Mouse (Mus musculus) hindbrain, postnatal 0 days (tissue): ENCODE measurements around the gene Arf1. TPM values are rescaled to one million over a fixed set of nuclear protein-coding genes. Genes with fewer than 3 reads are reported as not detected.

ENCODE experiments used
- ATAC-seq: fragments of 200-750 bp; cut with Nextera tagmentation; 2 replicates; pipeline ENCODE4 v1.8.0; 2017; ENCODE audit warnings: mild to moderate bottlenecking, moderate TSS enrichment, moderate library complexity
- DNase-seq: peaks from one replicate; pipeline ENCODE4 v3.0.0-alpha.2; 2015; ENCODE audit warnings: low spot score
- H3K27ac ChIP-seq: fragments of 300-500 bp; sonication (generic); 2 replicates; pipeline ENCODE4 v1.5.1; 2014; ENCODE audit warnings: mild to moderate bottlenecking
- H3K27me3 ChIP-seq: fragments of 300-500 bp; sonication (generic); 2 replicates; pipeline ENCODE4 v1.6.1; 2014; ENCODE audit warnings: low read length, mixed read lengths; ENCODE audit not compliant: insufficient read depth
- H3K36me3 ChIP-seq: fragments of 300-500 bp; sonication (generic); 2 replicates; pipeline ENCODE4 v1.6.1; 2014; ENCODE audit warnings: low read length, mixed read lengths; ENCODE audit not compliant: insufficient read depth
- H3K4me1 ChIP-seq: fragments of 300-500 bp; sonication (generic); 2 replicates; pipeline ENCODE4 v1.6.1; 2014; ENCODE audit warnings: antibody characterized with exemption, low read length, mixed read lengths; ENCODE audit not compliant: insufficient read depth
- H3K4me2 ChIP-seq: fragments of 300-500 bp; sonication (generic); 2 replicates; pipeline ENCODE4 v1.6.1; 2014; ENCODE audit warnings: low read depth, mild to moderate bottlenecking, low read length, moderate library complexity, mixed read lengths
- H3K4me3 ChIP-seq: fragments of 300-500 bp; sonication (generic); 2 replicates; pipeline ENCODE4 v1.5.1; 2014; ENCODE audit warnings: low read length
- H3K9ac ChIP-seq: fragments of 300-500 bp; sonication (generic); replicated peaks from 2 replicates; pipeline ENCODE4 v1.6.1; 2014; ENCODE audit warnings: mild to moderate bottlenecking, low read length, moderate library complexity, mixed read lengths
- H3K9me3 ChIP-seq: fragments of 300-500 bp; sonication (generic); 2 replicates; pipeline ENCODE4 v1.6.1; 2016; ENCODE audit warnings: low read length, mixed read lengths
- CTCF ChIP-seq: IDR thresholded peaks from 2 replicates; pipeline ENCODE4 v1.5.1; 2016; ENCODE audit warnings: antibody characterized with exemption, control low read depth, low read depth
- WGBS: fragments of 180-500 bp; shearing (Covaris S2); extraction: QIAGEN DNeasy Blood & Tissue Kit; methylation state at CpG from one replicate; pipeline ENCODE4 v1.1.7; 2014; 5-methylcytosine and 5-hydroxymethylcytosine counted together
- polyA plus RNA-seq: library from polyadenylated mRNA; unstranded; fragments of >200 nt; fragmentation: Nextera tagmentation; extraction: Ambion mirVana; gene quantifications from 2 replicates; pipeline ENCODE4 v1.2.1, GENCODE M21; 2015
- total RNA-seq: library from RNA; depleted of rRNA; stranded (reverse); fragments of >200 nt; gene quantifications from 2 replicates; pipeline ENCODE4 v1.2.3, GENCODE M21; 2014

Arf1 gene
- total and polyA plus RNA-seq, 2 experiments from 2014 or later = 363 to 632 TPM

- ATAC-seq (0 out of 2 replicates have a peak, but pooled peaks have one; percentile 14), DNase-seq (no peak)
- 10% methylated on average over 34 of the region's 34 CpGs for WGBS
- H3K27me3 ChIP-seq = peaks cover 44% of the 10 kb centered on the region
- no peaks in the 10 kb centered on the region for H3K36me3 ChIP-seq
- H3K9me3 ChIP-seq = no peaks in the 10 kb centered on the region
- H3K4me2 ChIP-seq = no peak overlapping the region
- peak overlapping the region; percentile 15; the same call in 1 of the 2 replicates for H3K4me3 ChIP-seq
- no peak for TF ChIP-seq CTCF
- no peak overlapping the region for H3K9ac ChIP-seq
- H3K4me1 ChIP-seq = no peaks in the 10 kb centered on the region
- H3K27ac ChIP-seq = no peak overlapping the region
Measured at GRCm38 (mm10) chr11:59176921-59177320, 51.1 kb downstream of the Arf1 start.

DNA sequence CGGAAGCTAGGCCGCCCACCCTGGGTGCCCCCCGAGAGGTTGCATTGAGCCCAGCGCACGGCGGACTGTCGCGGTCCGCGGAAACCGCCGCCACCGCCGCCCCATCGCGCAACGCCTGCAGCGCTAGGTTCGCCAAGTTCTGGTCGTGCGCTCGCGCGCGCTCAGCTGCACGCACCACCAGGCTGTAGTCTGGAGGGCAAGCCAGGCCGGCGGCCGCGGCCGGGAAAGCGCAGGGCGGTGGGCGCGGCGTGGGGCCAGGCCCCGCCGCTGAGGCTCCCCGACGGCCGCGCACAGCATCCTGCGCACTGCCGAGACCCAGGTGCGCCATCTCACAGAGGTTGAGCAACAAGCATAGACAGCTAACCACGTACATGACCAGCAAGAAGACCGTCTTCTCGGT lies 51.6 kb downstream of the Arf1 start:
- Histone ChIP-seq H3K36me3 (no peaks in the 10 kb centered on the region), H3K9ac (no peak overlapping the region), H3K9me3 (no peaks in the 10 kb centered on the region), H3K4me3 (peak overlapping the region; percentile 15), H3K27ac (no peak overlapping the region), H3K4me1 (no peaks in the 10 kb centered on the region), H3K27me3 (peaks cover 44% of the 10 kb centered on the region), H3K4me2 (no peak overlapping the region)
- ATAC-seq (no peak), DNase-seq (no peak)
- no peak for TF ChIP-seq CTCF
- 3% methylated on average over 46 of the region's 48 CpGs for WGBS

- Histone ChIP-seq H3K4me2 (no peak overlapping the region), H3K4me1 (no peaks in the 10 kb centered on the region), H3K4me3 (no peak overlapping the region), H3K27ac (no peak overlapping the region), H3K9ac (no peak overlapping the region), H3K27me3 (peaks cover 44% of the 10 kb centered on the region), H3K36me3 (no peaks in the 10 kb centered on the region), H3K9me3 (no peaks in the 10 kb centered on the region)
- DNase-seq (no peak), ATAC-seq (no peak)
- 51% methylated on average over 6 of the region's 6 CpGs for WGBS
- TF ChIP-seq CTCF = no peak
Measured at GRCm38 (mm10) chr11:59174189-59174838, 53.8 kb downstream of the Arf1 start.

DNA sequence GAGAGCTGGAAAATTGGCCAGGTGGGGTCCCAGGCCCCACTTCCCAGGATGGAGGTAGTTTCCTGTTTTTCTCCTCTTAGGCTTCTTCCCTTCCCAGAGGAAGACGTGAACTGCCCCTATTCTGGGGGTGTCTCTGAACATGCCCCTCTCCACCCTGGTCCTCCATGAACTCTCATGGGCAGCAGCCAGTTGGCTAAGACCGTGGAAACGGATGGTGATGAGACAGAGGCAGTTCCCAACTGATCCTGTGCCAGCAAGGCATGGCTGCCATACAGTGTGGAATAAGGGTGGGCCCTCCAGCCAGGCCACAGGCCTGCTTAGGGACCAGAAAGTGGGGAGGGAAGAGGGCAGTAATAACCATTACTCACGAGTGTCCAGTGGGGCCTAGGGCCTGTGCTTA lies 57.5 kb downstream of the Arf1 start:
- Histone ChIP-seq H3K4me2 (no peak overlapping the region), H3K27ac (no peak overlapping the region), H3K9me3 (no peaks in the 10 kb centered on the region), H3K27me3 (peaks cover 12% of the 10 kb centered on the region), H3K9ac (no peak overlapping the region), H3K4me1 (no peaks in the 10 kb centered on the region), H3K36me3 (no peaks in the 10 kb centered on the region), H3K4me3 (no peak overlapping the region)
- 49% methylated on average over 4 of the region's 4 CpGs for WGBS
- DNase-seq = no peak
- no peak for ATAC-seq
- no peak for TF ChIP-seq CTCF

DNA sequence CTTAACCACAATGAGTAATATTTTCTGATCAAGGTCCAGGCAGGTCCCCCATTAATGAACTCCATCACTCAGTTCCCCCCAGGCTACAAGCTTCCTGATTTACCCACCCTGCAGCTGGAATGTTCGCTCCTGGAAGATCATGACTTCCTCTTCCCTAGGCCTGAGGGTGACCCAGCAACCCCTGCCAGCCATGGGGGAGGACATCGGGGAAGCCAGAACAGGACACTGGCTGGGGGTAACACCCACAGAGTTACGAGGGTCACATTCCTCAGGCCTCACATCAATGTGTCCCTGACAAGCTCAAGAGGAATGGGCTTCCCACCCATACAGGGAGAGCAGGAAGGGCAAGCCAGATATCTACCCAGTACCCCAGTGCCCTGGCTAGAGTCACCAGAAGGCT lies 58.3 kb downstream of the Arf1 start:
- no peaks in the 10 kb centered on the region for H3K4me1 ChIP-seq
- H3K9me3 ChIP-seq = no peaks in the 10 kb centered on the region
- DNase-seq (no peak), ATAC-seq (no peak)
- no peak overlapping the region for H3K9ac ChIP-seq
- no peaks in the 10 kb centered on the region for H3K36me3 ChIP-seq
- no peak overlapping the region for H3K4me2 ChIP-seq
- H3K27ac ChIP-seq = no peak overlapping the region
- WGBS = 80% methylated on average over 3 of the region's 3 CpGs
- TF ChIP-seq CTCF = no peak
- no peak overlapping the region for H3K4me3 ChIP-seq
- peaks cover 4% of the 10 kb centered on the region; the same call in 1 of the 2 replicates for H3K27me3 ChIP-seq

- peak; percentile 44 for DNase-seq
- Histone ChIP-seq H3K27me3 (no peaks in the 10 kb centered on the region), H3K36me3 (no peaks in the 10 kb centered on the region), H3K4me2 (no peak overlapping the region), H3K9me3 (no peaks in the 10 kb centered on the region), H3K27ac (peak overlapping the region; percentile 51; the same call in 1 of the 2 replicates), H3K4me1 (peaks cover 16% of the 10 kb centered on the region; the same call in 1 of the 2 replicates), H3K4me3 (no peak overlapping the region), H3K9ac (no peak overlapping the region)
- ATAC-seq = no peak
- TF ChIP-seq CTCF = no peak
- WGBS = 15% methylated on average over 2 of the region's 2 CpGs
Measured at GRCm38 (mm10) chr11:59165616-59166241, 62.3 kb downstream of the Arf1 start.

DNA sequence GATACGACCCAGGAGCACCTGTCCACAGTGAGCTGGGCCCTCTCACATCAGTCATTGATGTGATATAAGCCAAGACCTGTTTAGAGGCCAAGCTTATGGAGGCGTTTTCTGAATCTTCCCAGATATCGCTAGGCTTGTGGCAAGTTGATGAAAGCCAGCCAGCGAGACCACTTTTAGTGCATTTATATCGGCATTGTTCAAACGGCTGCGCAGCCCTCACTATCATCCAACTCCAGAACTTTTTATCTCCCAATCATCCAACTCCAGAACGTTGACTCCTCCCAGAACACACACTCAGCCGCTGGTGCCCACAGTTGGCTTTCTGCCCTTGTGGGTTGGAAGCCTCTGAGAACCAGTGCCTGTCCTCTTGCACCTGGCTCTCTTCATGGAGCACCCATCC lies 63.7 kb downstream of the Arf1 start:
- Histone ChIP-seq H3K4me3 (no peak overlapping the region; the same call in 1 of the 2 replicates), H3K9ac (no peak overlapping the region), H3K27ac (peak overlapping the region; percentile 98), H3K4me1 (peaks cover 16% of the 10 kb centered on the region; the same call in 1 of the 2 replicates), H3K9me3 (no peaks in the 10 kb centered on the region), H3K4me2 (peak overlapping the region; percentile 75), H3K36me3 (no peaks in the 10 kb centered on the region), H3K27me3 (no peaks in the 10 kb centered on the region)
- ATAC-seq = no peak
- 85% methylated on average over 9 of the region's 9 CpGs for WGBS
- no peak for TF ChIP-seq CTCF
- DNase-seq = no peak
